8 mouse cellular contexts compared by ENCODE assay signal in genomic region chr17:30539098-30539497, GRCm38 (mm10). TPM values are rescaled to one million over a fixed set of nuclear protein-coding genes. Genes with fewer than 3 reads are reported as not detected.
DNase-seq lines count a peak whose midpoint lies in the region; ATAC-seq and TF ChIP-seq lines count a peak whose summit lies in the region.

No protein-coding gene starts in this region.

- peaks cover 4% of the 10 kb centered on the region; the same call in 1 of the 2 replicates for H3K4me1 ChIP-seq in lung, embryonic 14.5 days (ENCODE audit: insufficient read depth)
- no peaks in the 10 kb centered on the region for H3K4me1 ChIP-seq in intestine, postnatal 0 days (replicated peaks; ENCODE audit: control insufficient read depth, insufficient read depth, low read length)
- H3K4me1 ChIP-seq in midbrain, embryonic 15.5 days = 0 out of 2 replicates have a peak, but pooled peaks cover 7% of the 10 kb centered on the region

- no peak for TF ChIP-seq CTCF in lung, embryonic 14.5 days (IDR thresholded peaks at IDR 0.05; ENCODE audit: low read depth)
- TF ChIP-seq CTCF in intestine, postnatal 0 days (IDR thresholded peaks at IDR 0.05; ENCODE audit: low read depth) = peak; percentile 26

- no peak overlapping the region for H3K4me2 ChIP-seq in lung, embryonic 14.5 days
- H3K4me2 ChIP-seq in intestine, postnatal 0 days (replicated peaks; ENCODE audit: low read depth) = no peak overlapping the region
- H3K4me2 ChIP-seq in midbrain, embryonic 15.5 days = no peak overlapping the region

- no peaks in the 10 kb centered on the region for H3K27me3 ChIP-seq in lung, embryonic 14.5 days (ENCODE audit: insufficient read depth, low read length)
- no peaks in the 10 kb centered on the region for H3K27me3 ChIP-seq in intestine, postnatal 0 days (replicated peaks; ENCODE audit: control insufficient read depth, insufficient read depth, low read length)
- no peaks in the 10 kb centered on the region for H3K27me3 ChIP-seq in midbrain, embryonic 15.5 days (replicated peaks)

- H3K9ac ChIP-seq in lung, embryonic 14.5 days = no peak overlapping the region
- no peak overlapping the region for H3K9ac ChIP-seq in intestine, postnatal 0 days (ENCODE audit: low read depth, low read length)
- H3K9ac ChIP-seq in midbrain, embryonic 15.5 days = no peak overlapping the region

- peak overlapping the region; percentile 42; the same call in 1 of the 2 replicates for H3K27ac ChIP-seq in lung, embryonic 14.5 days (ENCODE audit: low read depth)
- no peak overlapping the region for H3K27ac ChIP-seq in intestine, postnatal 0 days (ENCODE audit: low read depth, low read length)
- no peak overlapping the region for H3K27ac ChIP-seq in midbrain, embryonic 15.5 days

- no peak overlapping the region for H3K4me3 ChIP-seq in lung, embryonic 14.5 days (ENCODE audit: low read depth, low read length)
- H3K4me3 ChIP-seq in intestine, postnatal 0 days (ENCODE audit: low read depth, low read length) = no peak overlapping the region
- no peak overlapping the region for H3K4me3 ChIP-seq in midbrain, embryonic 15.5 days

- 18% methylated on average over 8 of the region's 8 CpGs for WGBS in lung, embryonic 14.5 days
- 42% methylated on average over 8 of the region's 8 CpGs for WGBS in intestine, postnatal 0 days
- WGBS in midbrain, embryonic 15.5 days = 50% methylated on average over 8 of the region's 8 CpGs

- H3K36me3 ChIP-seq in lung, embryonic 14.5 days (ENCODE audit: insufficient read depth) = no peaks in the 10 kb centered on the region
- H3K36me3 ChIP-seq in intestine, postnatal 0 days (ENCODE audit: control insufficient read depth, insufficient read depth) = no peaks in the 10 kb centered on the region; the same call in 1 of the 2 replicates
- H3K36me3 ChIP-seq in midbrain, embryonic 15.5 days (replicated peaks) = no peaks in the 10 kb centered on the region

- peak; percentile 57 for DNase-seq in lung, embryonic 14.5 days
- no peak for DNase-seq in lung, postnatal 25 days (ENCODE audit: low spot score)
- peak; percentile 71 to 75 for DNase-seq in cerebellum, postnatal 25 days
- DNase-seq in layer of hippocampus, postnatal 36 days = peak; percentile 75 to 78
- DNase-seq in adrenal gland, postnatal 14 days = no peak
- no peak for DNase-seq in thymus, postnatal 0 days (ENCODE audit: low spot score)

- ATAC-seq in lung, embryonic 14.5 days (ENCODE audit: insufficient read depth) = peak; percentile 63
- no peak for ATAC-seq in intestine, postnatal 0 days
- ATAC-seq in midbrain, embryonic 15.5 days (replicated peaks) = no peak

- H3K9me3 ChIP-seq in lung, embryonic 14.5 days (ENCODE audit: low read depth, low read length) = no peaks in the 10 kb centered on the region
- no peaks in the 10 kb centered on the region for H3K9me3 ChIP-seq in intestine, postnatal 0 days (ENCODE audit: control insufficient read depth)
- no peaks in the 10 kb centered on the region for H3K9me3 ChIP-seq in midbrain, embryonic 15.5 days

RNA-seq across cellular contexts. Expression of gene Btbd9, which starts 37.2 kb away (rescaled TPM):
- 50.9 and 51.8 TPM in 2 replicates for polyA plus RNA-seq in lung, embryonic 14.5 days (2014; fragmentation: Nextera tagmentation; extraction: Ambion mirVana)
- 35.9 and 42.6 TPM in 2 replicates for polyA plus RNA-seq in intestine, postnatal 0 days (2015; fragmentation: Nextera tagmentation; extraction: Ambion mirVana)
- total RNA-seq in layer of hippocampus, postnatal 36 days (2021) = 100 to 1,000 TPM; 149 to 174 TPM
- 35.9 and 36.9 TPM in 2 replicates for total RNA-seq in adrenal gland, postnatal 14 days (2021)
- 42.7 and 51.9 TPM in 2 replicates for polyA plus RNA-seq in thymus, postnatal 0 days (2015; fragmentation: Nextera tagmentation; extraction: Ambion mirVana)
- polyA plus RNA-seq in midbrain, embryonic 15.5 days (2015; fragmentation: Nextera tagmentation; extraction: Ambion mirVana) = 156 and 163 TPM in 2 replicates

Comparison
In these comparisons a context has a peak if more than half of its experiments do, and no peak if none do; other contexts are left out.
1. DNase-seq: peak in lung, embryonic 14.5 days (single experiment), cerebellum, postnatal 25 days (2 of 2) and layer of hippocampus, postnatal 36 days (2 of 2); none in lung, postnatal 25 days (single experiment), adrenal gland, postnatal 14 days (single experiment) and thymus, postnatal 0 days (single experiment).